Mouse (Mus musculus) thymus, postnatal 36 days (tissue): ENCODE measurements around the gene Dscaml1.
A peak's percentile ranks its signal among the peaks of the same experiment; 100 is the strongest.
"Not testable (repeated sequence)": the region's sequence is repeated elsewhere in the genome, so short reads cannot be mapped to it uniquely, and the experiment has no call there.

ENCODE experiments used
- DNase-seq, 2 experiments: peaks; one replicate each; pipeline ENCODE4 v3.0.0; 2022; ENCODE audit warnings: mixed read lengths in 2 of 2

Gene Dscaml1

GRCm38 (mm10) chr9:45703236-45703635, 276.8 kb downstream of the Dscaml1 start:
- no peak for DNase-seq

GRCm38 (mm10) chr9:45704441-45704840, 278.0 kb downstream of the Dscaml1 start:
- no peak for DNase-seq

GRCm38 (mm10) chr9:45710300-45710699, 283.9 kb downstream of the Dscaml1 start:
- DNase-seq = no peak

- DNase-seq = no peak
Observed at GRCm38 (mm10) chr9:45715387-45715786, 289.0 kb downstream of the Dscaml1 start.

- DNase-seq = no peak
Observed at GRCm38 (mm10) chr9:45719997-45720396, 293.6 kb downstream of the Dscaml1 start.

- no peak for DNase-seq
Observed at GRCm38 (mm10) chr9:45731851-45732250, 305.4 kb downstream of the Dscaml1 start.

- no peak for DNase-seq
Observed at GRCm38 (mm10) chr9:45733246-45733645, 306.8 kb downstream of the Dscaml1 start.

- no peak for DNase-seq
Observed at GRCm38 (mm10) chr9:45739001-45739701, 312.7 kb downstream of the Dscaml1 start.

GRCm38 (mm10) chr9:45739702-45740583, 313.5 kb downstream of the Dscaml1 start:
- no peak for DNase-seq

- DNase-seq = no peak
Observed at GRCm38 (mm10) chr9:45740584-45740980, 314.2 kb downstream of the Dscaml1 start.

- no peak for DNase-seq
Observed at GRCm38 (mm10) chr9:45745451-45745850, 319.0 kb downstream of the Dscaml1 start.

GRCm38 (mm10) chr9:45749917-45750316, 323.5 kb downstream of the Dscaml1 start:
- DNase-seq = no peak

- DNase-seq = peak; percentile 32 to 36
Observed at GRCm38 (mm10) chr9:45754452-45755091, 328.1 kb downstream of the Dscaml1 start.

GRCm38 (mm10) chr9:45766195-45766594, 339.8 kb downstream of the Dscaml1 start:
- DNase-seq = no peak

- no peak for DNase-seq
Observed at GRCm38 (mm10) chr9:45767155-45767554, 340.7 kb downstream of the Dscaml1 start.

GRCm38 (mm10) chr9:45768421-45768820, 342.0 kb downstream of the Dscaml1 start:
- no peak for DNase-seq

GRCm38 (mm10) chr9:45769596-45769995, 343.2 kb downstream of the Dscaml1 start:
- no peak for DNase-seq

- DNase-seq = no peak
Observed at GRCm38 (mm10) chr9:45774088-45774487, 347.7 kb downstream of the Dscaml1 start.

GRCm38 (mm10) chr9:45776176-45776575, 349.7 kb downstream of the Dscaml1 start:
- not testable (repeated sequence) for DNase-seq

GRCm38 (mm10) chr9:45779201-45779600, 352.8 kb downstream of the Dscaml1 start:
- no peak for DNase-seq

- DNase-seq = no peak
Observed at GRCm38 (mm10) chr9:45783249-45784069, 357.0 kb downstream of the Dscaml1 start.

- no peak for DNase-seq
Observed at GRCm38 (mm10) chr9:45787071-45787470, 360.6 kb downstream of the Dscaml1 start.

GRCm38 (mm10) chr9:45787547-45787946, 361.1 kb downstream of the Dscaml1 start:
- no peak for DNase-seq
